Mouse (Mus musculus): ENCODE measurements around the gene Tecr. TPM values are rescaled to one million over a fixed set of nuclear protein-coding genes. Genes with fewer than 3 reads are reported as not detected.

The Tecr gene
- polyA plus RNA-seq, 1 experiment, result 193 TPM

GRCm38 (mm10) chr8:83639649-83640048 lies 31.9 kb upstream of the Tecr start:
- no peaks in the 10 kb centered on the region for H3K27me3 ChIP-seq (ENCODE audit: control insufficient read depth, insufficient read depth, insufficient read length)
- H3K79me3 ChIP-seq (ENCODE audit: low read depth), result no peaks in the 10 kb centered on the region
- H3K79me2 ChIP-seq (ENCODE audit: control insufficient read depth, insufficient read depth), result no peaks in the 10 kb centered on the region
- H3ac ChIP-seq (ENCODE audit: control insufficient read depth, insufficient read length, low read depth), result no peak overlapping the region
- TF ChIP-seq MAX (IDR thresholded peaks at IDR 0.05) (no peak), CTCF (IDR thresholded peaks at IDR 0.05; ENCODE audit: control insufficient read depth, insufficient read depth, insufficient read length) (no peak), MYOG (IDR thresholded peaks at IDR 0.05; ENCODE audit: control insufficient read depth, extremely low read depth, insufficient read length) (no peak), CEBPB (IDR thresholded peaks at IDR 0.05; ENCODE audit: low read depth) (no peak), MYOD1 (IDR thresholded peaks at IDR 0.05; ENCODE audit: control insufficient read depth, insufficient read length, low read depth) (no peak), USF1 (IDR thresholded peaks at IDR 0.05; ENCODE audit: low read depth) (no peak), FOSL1 (IDR thresholded peaks at IDR 0.05; ENCODE audit: insufficient read depth, low read length, poor library complexity, severe bottlenecking) (no peak)
- no peak overlapping the region for H3K4me3 ChIP-seq (ENCODE audit: insufficient read depth, poor library complexity, severe bottlenecking)
- no peaks in the 10 kb centered on the region for H3K36me3 ChIP-seq (ENCODE audit: control insufficient read depth, insufficient read depth)

DNA sequence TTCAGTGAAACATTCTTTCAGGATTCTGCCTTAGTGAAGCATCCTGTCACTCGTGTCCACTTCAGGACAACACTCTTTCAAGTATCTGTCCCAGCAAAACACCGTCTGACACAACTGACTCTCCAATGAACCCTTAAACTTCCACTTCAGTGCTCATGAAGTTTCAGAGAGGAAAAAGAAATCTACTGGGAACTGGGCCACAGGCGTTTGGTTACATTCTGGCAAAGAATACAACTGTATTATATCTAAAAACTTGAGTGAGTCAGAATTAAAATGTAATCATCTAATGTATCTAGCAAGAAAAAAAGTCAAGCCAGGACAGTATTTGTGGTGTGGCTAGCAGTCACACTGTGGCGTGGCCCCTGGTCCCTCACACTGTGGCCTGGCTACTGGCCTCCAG lies 31.1 kb upstream of the Tecr start:
- TF ChIP-seq MAX (IDR thresholded peaks at IDR 0.05) (no peak), FOSL1 (IDR thresholded peaks at IDR 0.05; ENCODE audit: insufficient read depth, low read length, poor library complexity, severe bottlenecking) (no peak), CTCF (IDR thresholded peaks at IDR 0.05; ENCODE audit: control insufficient read depth, insufficient read depth, insufficient read length) (no peak), MYOD1 (IDR thresholded peaks at IDR 0.05; ENCODE audit: control insufficient read depth, insufficient read length, low read depth) (no peak), CEBPB (IDR thresholded peaks at IDR 0.05; ENCODE audit: low read depth) (no peak), MYOG (IDR thresholded peaks at IDR 0.05; ENCODE audit: control insufficient read depth, extremely low read depth, insufficient read length) (no peak), USF1 (IDR thresholded peaks at IDR 0.05; ENCODE audit: low read depth) (no peak)
- no peaks in the 10 kb centered on the region for H3K27me3 ChIP-seq (ENCODE audit: control insufficient read depth, insufficient read depth, insufficient read length)
- H3K4me3 ChIP-seq (ENCODE audit: insufficient read depth, poor library complexity, severe bottlenecking), result no peak overlapping the region
- H3K79me3 ChIP-seq (ENCODE audit: low read depth), result no peaks in the 10 kb centered on the region
- H3K79me2 ChIP-seq (ENCODE audit: control insufficient read depth, insufficient read depth), result no peaks in the 10 kb centered on the region
- H3K36me3 ChIP-seq (ENCODE audit: control insufficient read depth, insufficient read depth), result no peaks in the 10 kb centered on the region
- H3ac ChIP-seq (ENCODE audit: control insufficient read depth, insufficient read length, low read depth), result no peak overlapping the region

- Histone ChIP-seq H3K36me3 (ENCODE audit: control insufficient read depth, insufficient read depth) (no peaks in the 10 kb centered on the region), H3K4me3 (ENCODE audit: insufficient read depth, poor library complexity, severe bottlenecking) (no peak overlapping the region), H3ac (ENCODE audit: control insufficient read depth, insufficient read length, low read depth) (no peak overlapping the region), H3K79me3 (ENCODE audit: low read depth) (no peaks in the 10 kb centered on the region), H3K79me2 (ENCODE audit: control insufficient read depth, insufficient read depth) (no peaks in the 10 kb centered on the region), H3K27me3 (ENCODE audit: control insufficient read depth, insufficient read depth, insufficient read length) (no peaks in the 10 kb centered on the region)
- no peak for TF ChIP-seq CEBPB (IDR thresholded peaks at IDR 0.05; ENCODE audit: low read depth)
- no peak for TF ChIP-seq USF1 (IDR thresholded peaks at IDR 0.05; ENCODE audit: low read depth)
Observed at GRCm38 (mm10) chr8:83632083-83632707, 24.4 kb upstream of the Tecr start.

- TF ChIP-seq MYOG (IDR thresholded peaks at IDR 0.05; ENCODE audit: control insufficient read depth, extremely low read depth, insufficient read length) (no peak), USF1 (IDR thresholded peaks at IDR 0.05; ENCODE audit: low read depth) (no peak), MAX (IDR thresholded peaks at IDR 0.05) (no peak), MYOD1 (IDR thresholded peaks at IDR 0.05; ENCODE audit: control insufficient read depth, insufficient read length, low read depth) (no peak), FOSL1 (IDR thresholded peaks at IDR 0.05; ENCODE audit: insufficient read depth, low read length, poor library complexity, severe bottlenecking) (no peak), CTCF (IDR thresholded peaks at IDR 0.05; ENCODE audit: control insufficient read depth, insufficient read depth, insufficient read length) (no peak), CEBPB (IDR thresholded peaks at IDR 0.05; ENCODE audit: low read depth) (no peak)
- no peak overlapping the region for H3ac ChIP-seq (ENCODE audit: control insufficient read depth, insufficient read length, low read depth)
- no peaks in the 10 kb centered on the region for H3K36me3 ChIP-seq (ENCODE audit: control insufficient read depth, insufficient read depth)
- H3K4me3 ChIP-seq (ENCODE audit: insufficient read depth, poor library complexity, severe bottlenecking), result no peak overlapping the region
- no peaks in the 10 kb centered on the region for H3K79me3 ChIP-seq (ENCODE audit: low read depth)
- no peaks in the 10 kb centered on the region for H3K27me3 ChIP-seq (ENCODE audit: control insufficient read depth, insufficient read depth, insufficient read length)
- no peaks in the 10 kb centered on the region for H3K79me2 ChIP-seq (ENCODE audit: control insufficient read depth, insufficient read depth)
Observed at GRCm38 (mm10) chr8:83625676-83626299, 18.0 kb upstream of the Tecr start.

GRCm38 (mm10) chr8:83624739-83625138 lies 17.0 kb upstream of the Tecr start:
- H3ac ChIP-seq (ENCODE audit: control insufficient read depth, insufficient read length, low read depth), result no peak overlapping the region
- TF ChIP-seq CTCF (IDR thresholded peaks at IDR 0.05; ENCODE audit: control insufficient read depth, insufficient read depth, insufficient read length) (no peak), MAX (IDR thresholded peaks at IDR 0.05) (no peak), FOSL1 (IDR thresholded peaks at IDR 0.05; ENCODE audit: insufficient read depth, low read length, poor library complexity, severe bottlenecking) (no peak), MYOD1 (IDR thresholded peaks at IDR 0.05; ENCODE audit: control insufficient read depth, insufficient read length, low read depth) (no peak), USF1 (IDR thresholded peaks at IDR 0.05; ENCODE audit: low read depth) (no peak)
- H3K27me3 ChIP-seq (ENCODE audit: control insufficient read depth, insufficient read depth, insufficient read length), result no peaks in the 10 kb centered on the region

DNA sequence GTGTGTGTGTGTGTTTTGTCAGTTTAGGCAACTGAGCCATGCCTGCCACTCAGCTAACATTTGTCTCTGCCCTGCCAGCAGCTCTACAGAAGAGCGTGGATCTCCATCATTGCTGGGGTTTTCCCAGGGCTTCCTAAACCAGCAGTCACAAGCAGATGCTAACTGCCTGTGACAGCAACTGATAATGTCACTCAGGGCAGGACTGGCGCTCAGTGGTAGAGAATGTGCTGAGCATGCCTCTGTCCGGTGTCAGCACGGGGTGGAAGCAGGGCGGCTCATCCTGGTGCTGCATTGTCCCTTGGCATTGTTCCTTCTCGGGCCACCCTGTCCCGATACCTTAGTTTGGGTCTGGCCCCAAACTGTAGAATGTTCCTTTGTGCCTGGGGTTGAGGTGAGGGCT lies 15.8 kb upstream of the Tecr start:
- TF ChIP-seq MAX (IDR thresholded peaks at IDR 0.05) (no peak), FOSL1 (IDR thresholded peaks at IDR 0.05; ENCODE audit: insufficient read depth, low read length, poor library complexity, severe bottlenecking) (no peak), MYOG (IDR thresholded peaks at IDR 0.05; ENCODE audit: control insufficient read depth, extremely low read depth, insufficient read length) (no peak)
- no peaks in the 10 kb centered on the region for H3K79me2 ChIP-seq (ENCODE audit: control insufficient read depth, insufficient read depth)
- H3K79me3 ChIP-seq (ENCODE audit: low read depth), result no peaks in the 10 kb centered on the region
- no peaks in the 10 kb centered on the region for H3K36me3 ChIP-seq (ENCODE audit: control insufficient read depth, insufficient read depth)
- no peaks in the 10 kb centered on the region for H3K27me3 ChIP-seq (ENCODE audit: control insufficient read depth, insufficient read depth, insufficient read length)
- H3K4me3 ChIP-seq (ENCODE audit: insufficient read depth, poor library complexity, severe bottlenecking), result no peak overlapping the region
- H3ac ChIP-seq (ENCODE audit: control insufficient read depth, insufficient read length, low read depth), result no peak overlapping the region

More at GRCm38 (mm10) chr8:83624739-83625138, 17.0 kb upstream of the Tecr start:
- no peaks in the 10 kb centered on the region for H3K79me3 ChIP-seq (ENCODE audit: low read depth)
- H3K79me2 ChIP-seq (ENCODE audit: control insufficient read depth, insufficient read depth), result no peaks in the 10 kb centered on the region
- no peaks in the 10 kb centered on the region for H3K36me3 ChIP-seq (ENCODE audit: control insufficient read depth, insufficient read depth)
- H3K4me3 ChIP-seq (ENCODE audit: insufficient read depth, poor library complexity, severe bottlenecking), result no peak overlapping the region
